Mouse (Mus musculus) urinary bladder, postnatal 10 days (tissue): ENCODE data around the gene Zfp46.

Experiments used
- DNase-seq: peaks from one replicate; pipeline ENCODE4 v3.0.0; 2022; ENCODE audit warnings: low spot score

Gene Zfp46

DNA sequence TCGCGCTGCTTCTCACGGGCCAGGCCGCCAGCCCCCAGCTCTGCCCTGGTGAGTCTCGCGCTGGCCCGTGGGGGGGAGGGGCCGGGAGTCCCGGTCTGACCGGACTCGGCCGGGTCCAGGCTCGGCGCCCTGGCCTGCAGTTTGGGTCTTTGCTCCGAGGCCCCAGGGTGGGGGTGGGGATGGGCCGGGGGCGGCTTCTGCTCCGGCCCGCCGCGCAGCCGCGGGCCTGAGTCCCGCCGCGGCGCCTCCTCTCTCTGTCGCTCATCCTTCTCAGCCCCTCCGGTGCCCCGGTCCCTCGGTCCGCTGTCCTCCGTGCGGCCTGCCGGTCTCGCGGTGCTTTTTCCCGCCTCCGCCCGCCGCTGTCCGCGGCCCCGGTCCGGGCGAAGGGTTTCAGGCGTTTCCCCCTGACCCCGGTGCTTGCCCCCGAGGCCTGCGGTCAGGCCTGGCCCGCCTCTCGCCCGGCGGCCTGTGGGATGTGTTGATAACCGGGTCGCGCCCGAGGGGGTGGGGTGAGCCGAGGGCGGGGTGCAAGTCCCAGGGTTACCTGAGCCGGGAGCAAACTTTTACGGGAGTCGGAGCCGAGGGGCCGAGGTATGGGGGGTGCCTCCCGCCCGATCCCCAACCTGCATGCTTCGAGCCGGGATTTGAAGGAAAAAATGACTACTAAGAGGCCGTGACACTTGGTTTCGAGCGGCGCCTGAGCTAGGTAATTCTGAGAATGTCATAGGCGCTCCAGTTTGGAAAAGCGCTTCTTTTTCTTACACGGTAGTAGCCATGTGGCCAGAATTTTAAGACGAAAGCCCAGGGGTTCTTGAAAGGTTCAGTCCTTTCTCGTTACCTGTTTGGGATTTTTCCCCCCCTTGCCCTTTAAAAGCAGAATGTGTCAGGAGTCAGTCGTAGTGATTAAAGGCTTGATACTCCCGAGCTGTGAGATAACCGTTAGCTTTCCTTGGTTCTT lies 26.8 kb downstream of the Zfp46 start:
- peak; percentile 20 for DNase-seq

DNA sequence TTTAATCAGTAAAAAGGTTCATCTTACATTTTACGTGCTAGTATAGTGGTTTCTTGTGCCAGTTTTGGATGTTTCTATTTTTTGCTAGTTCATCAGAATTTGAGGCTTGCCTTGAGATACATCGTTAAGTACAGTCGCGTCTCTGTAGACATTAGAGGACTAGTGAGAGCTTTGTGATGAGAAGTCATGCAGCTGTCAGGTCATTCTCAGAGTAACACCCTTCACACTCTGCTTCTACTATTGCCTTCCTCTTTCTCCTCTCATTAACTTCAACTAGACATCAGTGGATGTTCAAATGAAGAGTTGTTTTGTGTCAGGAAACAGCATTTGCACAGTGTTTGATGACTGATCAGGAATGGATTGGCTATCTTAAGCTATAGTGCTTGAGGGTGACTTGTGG lies 28.1 kb downstream of the Zfp46 start:
- no peak for DNase-seq

GRCm38 (mm10) chr4:136317667-136318066 lies 33.2 kb downstream of the Zfp46 start:
- DNase-seq = no peak

- no peak for DNase-seq
Measured at GRCm38 (mm10) chr4:136320016-136320415, 35.5 kb downstream of the Zfp46 start.

GRCm38 (mm10) chr4:136324226-136324625 lies 39.7 kb downstream of the Zfp46 start:
- DNase-seq = no peak

DNA sequence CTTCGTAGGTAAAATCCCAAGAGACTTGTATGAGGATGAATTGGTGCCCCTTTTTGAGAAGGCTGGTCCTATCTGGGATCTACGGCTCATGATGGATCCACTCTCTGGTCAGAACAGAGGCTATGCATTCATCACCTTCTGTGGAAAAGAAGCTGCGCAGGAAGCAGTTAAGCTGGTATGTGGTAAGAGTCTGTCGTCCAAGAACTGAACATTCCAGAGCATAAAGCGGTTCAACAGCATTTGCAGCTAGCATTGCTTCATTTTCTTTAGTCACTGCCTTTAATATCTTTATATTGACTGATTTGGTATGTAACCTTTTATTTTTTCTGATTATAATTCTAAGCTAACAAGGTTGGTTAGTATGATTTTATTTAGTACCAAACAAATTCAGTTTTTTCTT lies 42.8 kb downstream of the Zfp46 start:
- DNase-seq = no peak

DNA sequence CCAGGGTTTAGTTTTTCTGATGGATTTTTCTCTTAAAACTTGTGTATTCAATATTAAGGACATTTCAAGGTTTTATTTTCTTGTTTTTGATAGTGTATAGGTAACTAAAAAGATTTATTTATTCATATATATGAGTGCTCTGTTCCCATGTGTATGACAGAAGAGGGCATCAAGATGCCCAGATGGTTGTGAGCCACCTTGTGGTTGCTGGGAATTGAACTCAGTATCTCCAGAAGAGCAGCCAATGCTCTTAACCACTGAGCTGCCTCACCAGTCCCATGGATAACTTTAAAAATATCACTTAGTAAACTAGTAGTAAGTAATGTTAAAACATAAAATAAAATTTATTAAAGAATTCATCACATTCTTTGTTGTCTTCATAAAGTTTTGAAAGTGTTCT lies 43.6 kb downstream of the Zfp46 start:
- no peak for DNase-seq

- no peak for DNase-seq
Measured at GRCm38 (mm10) chr4:136331709-136332108, 47.2 kb downstream of the Zfp46 start.

GRCm38 (mm10) chr4:136333191-136333590 lies 48.7 kb downstream of the Zfp46 start:
- no peak for DNase-seq

- no peak for DNase-seq
Measured at GRCm38 (mm10) chr4:136335065-136335464, 50.6 kb downstream of the Zfp46 start.

GRCm38 (mm10) chr4:136337129-136337528 lies 52.6 kb downstream of the Zfp46 start:
- no peak for DNase-seq
